8 mouse cellular contexts compared by ENCODE assay signal in genomic region chr11:120149510-120150200, GRCm38 (mm10). TPM values are rescaled to one million over a fixed set of nuclear protein-coding genes. Genes with fewer than 3 reads are reported as not detected.
DNase-seq lines count a peak whose midpoint lies in the region; ATAC-seq and TF ChIP-seq lines count a peak whose summit lies in the region.

No protein-coding gene starts in this region.

- 49% methylated on average over 6 of the region's 6 CpGs for WGBS in embryonic facial prominence, embryonic 10.5 days
- 30% methylated on average over 6 of the region's 6 CpGs for WGBS in hindbrain, postnatal 0 days
- 40% methylated on average over 6 of the region's 6 CpGs for WGBS in midbrain, postnatal 0 days

- no peak for DNase-seq in left cerebral cortex, adult 2 months (ENCODE audit: extremely low spot score in 1 of 2, low spot score in 2 of 2)
- no peak for DNase-seq in left cerebral cortex, adult 18-20 months (ENCODE audit: low spot score in 2 of 2)
- DNase-seq in embryonic facial prominence, embryonic 10.5 days (ENCODE audit: low spot score): no peak
- DNase-seq in hindbrain, postnatal 0 days (ENCODE audit: low spot score): peak; percentile 46
- peak; percentile 34 for DNase-seq in midbrain, postnatal 0 days (ENCODE audit: low spot score)
- no peak for DNase-seq in adrenal gland, adult 18-20 months (ENCODE audit: low spot score in 2 of 2)
- DNase-seq in left cerebral cortex, postnatal 4 days: no peak
- no peak for DNase-seq in natural killer cell, adult 2 months (ENCODE audit: low spot score in 2 of 2)

- peak overlapping the region; percentile 69; the same call in 1 of the 2 replicates for H3K9ac ChIP-seq in hindbrain, postnatal 0 days (replicated peaks; ENCODE audit: low read length)
- H3K9ac ChIP-seq in midbrain, postnatal 0 days (replicated peaks; ENCODE audit: low read length, poor library complexity, severe bottlenecking): peak overlapping the region; percentile 81; the same call in 1 of the 2 replicates

- H3K4me3 ChIP-seq in left cerebral cortex, adult 2 months: peak overlapping the region; percentile 81; the same call in 1 of the 2 replicates
- H3K4me3 ChIP-seq in embryonic facial prominence, embryonic 10.5 days: peak overlapping the region; percentile 96
- peak overlapping the region; percentile 86 for H3K4me3 ChIP-seq in hindbrain, postnatal 0 days (ENCODE audit: low read length)
- H3K4me3 ChIP-seq in midbrain, postnatal 0 days (ENCODE audit: low read depth, low read length): peak overlapping the region; percentile 85

- TF ChIP-seq CTCF in left cerebral cortex, adult 2 months (IDR thresholded peaks at IDR 0.05): no peak
- TF ChIP-seq CTCF in hindbrain, postnatal 0 days (IDR thresholded peaks at IDR 0.05; ENCODE audit: low read depth): no peak
- no peak for TF ChIP-seq CTCF in midbrain, postnatal 0 days (IDR thresholded peaks at IDR 0.05)

- peaks cover 44% of the 10 kb centered on the region for H3K4me1 ChIP-seq in embryonic facial prominence, embryonic 10.5 days
- H3K4me1 ChIP-seq in hindbrain, postnatal 0 days (ENCODE audit: insufficient read depth, low read length): peaks cover 10% of the 10 kb centered on the region
- H3K4me1 ChIP-seq in midbrain, postnatal 0 days (ENCODE audit: insufficient read depth, low read length): peaks cover 5% of the 10 kb centered on the region; the same call in 1 of the 2 replicates

- H3K27ac ChIP-seq in left cerebral cortex, adult 2 months: no peak overlapping the region
- H3K27ac ChIP-seq in embryonic facial prominence, embryonic 10.5 days (replicated peaks): peak overlapping the region; percentile 87
- peak overlapping the region; percentile 73; the same call in 1 of the 2 replicates for H3K27ac ChIP-seq in hindbrain, postnatal 0 days
- H3K27ac ChIP-seq in midbrain, postnatal 0 days (ENCODE audit: low read depth, low read length): no peak overlapping the region

- H3K9me3 ChIP-seq in embryonic facial prominence, embryonic 10.5 days: no peaks in the 10 kb centered on the region
- H3K9me3 ChIP-seq in hindbrain, postnatal 0 days (ENCODE audit: low read length): no peaks in the 10 kb centered on the region
- no peaks in the 10 kb centered on the region for H3K9me3 ChIP-seq in midbrain, postnatal 0 days (ENCODE audit: low read length)

- H3K27me3 ChIP-seq in embryonic facial prominence, embryonic 10.5 days (replicated peaks; ENCODE audit: low read depth, poor library complexity, severe bottlenecking): no peaks in the 10 kb centered on the region
- H3K27me3 ChIP-seq in hindbrain, postnatal 0 days (ENCODE audit: insufficient read depth, low read length): no peaks in the 10 kb centered on the region
- H3K27me3 ChIP-seq in midbrain, postnatal 0 days (ENCODE audit: insufficient read depth, low read length): no peaks in the 10 kb centered on the region

- peaks cover 27% of the 10 kb centered on the region for H3K36me3 ChIP-seq in embryonic facial prominence, embryonic 10.5 days (replicated peaks)
- H3K36me3 ChIP-seq in hindbrain, postnatal 0 days (ENCODE audit: insufficient read depth, low read length): no peaks in the 10 kb centered on the region
- no peaks in the 10 kb centered on the region for H3K36me3 ChIP-seq in midbrain, postnatal 0 days (ENCODE audit: insufficient read depth, low read length)

- H3K4me2 ChIP-seq in hindbrain, postnatal 0 days (ENCODE audit: low read depth, low read length): peak overlapping the region; percentile 86
- H3K4me2 ChIP-seq in midbrain, postnatal 0 days (ENCODE audit: low read depth, low read length, poor library complexity, severe bottlenecking): peak overlapping the region; percentile 87

- intact Hi-C loops in left cerebral cortex, adult 2 months (cut with DNase I): no loop called here
- intact Hi-C loops in left cerebral cortex, postnatal 4 days (cut with DNase I): no loop called here

- ATAC-seq in hindbrain, postnatal 0 days: no peak
- ATAC-seq in midbrain, postnatal 0 days (ENCODE audit: low FRiP score): no peak

RNA-seq across cellular contexts. Expression of gene Slc38a10, which starts 1.5 kb away (rescaled TPM):
- 10 to 100 TPM; 81.0 to 82.4 TPM for total RNA-seq in left cerebral cortex, adult 2 months (2021)
- total RNA-seq in left cerebral cortex, adult 18-20 months (2021): 10 to 100 TPM; 82.6 to 83.9 TPM
- polyA plus RNA-seq in embryonic facial prominence, embryonic 10.5 days (2016; fragmentation: Nextera tagmentation; extraction: Ambion mirVana): 99.0 and 103 TPM in 2 replicates
- 167 and 178 TPM in 2 replicates for total RNA-seq in hindbrain, postnatal 0 days (2014; rRNA removed)
- polyA plus RNA-seq in hindbrain, postnatal 0 days (2015; fragmentation: Nextera tagmentation; extraction: Ambion mirVana): 95.9 and 101 TPM in 2 replicates
- total RNA-seq in midbrain, postnatal 0 days (2014; rRNA removed): 171 and 175 TPM in 2 replicates
- 108 and 111 TPM in 2 replicates for polyA plus RNA-seq in midbrain, postnatal 0 days (2015; fragmentation: Nextera tagmentation; extraction: Ambion mirVana)
- 100 to 1,000 TPM; 147 to 177 TPM for total RNA-seq in adrenal gland, adult 18-20 months (2021)
- 100 to 1,000 TPM; 113 to 119 TPM for total RNA-seq in left cerebral cortex, postnatal 4 days (2021)

RNA-seq across cellular contexts. Expression of gene Ndufaf8, which starts 50.9 kb away (rescaled TPM):
- 10 to 100 TPM; 33.7 to 38.6 TPM for total RNA-seq in left cerebral cortex, adult 2 months (2021)
- total RNA-seq in left cerebral cortex, adult 18-20 months (2021): 10 to 100 TPM; 41.5 to 43.4 TPM
- 82.0 and 87.7 TPM in 2 replicates for polyA plus RNA-seq in embryonic facial prominence, embryonic 10.5 days (2016; fragmentation: Nextera tagmentation; extraction: Ambion mirVana)
- 56.1 and 82.6 TPM in 2 replicates for total RNA-seq in hindbrain, postnatal 0 days (2014; rRNA removed)
- polyA plus RNA-seq in hindbrain, postnatal 0 days (2015; fragmentation: Nextera tagmentation; extraction: Ambion mirVana): 62.7 and 70.2 TPM in 2 replicates
- total RNA-seq in midbrain, postnatal 0 days (2014; rRNA removed): 32.9 and 64.8 TPM in 2 replicates
- 56.8 and 57.0 TPM in 2 replicates for polyA plus RNA-seq in midbrain, postnatal 0 days (2015; fragmentation: Nextera tagmentation; extraction: Ambion mirVana)
- 10 to 100 TPM; 54.9 to 62.9 TPM for total RNA-seq in adrenal gland, adult 18-20 months (2021)
- 10 to 100 TPM; 27.9 to 29.6 TPM for total RNA-seq in left cerebral cortex, postnatal 4 days (2021)

RNA-seq across cellular contexts. Expression of gene Tepsin, which starts 51.1 kb away (rescaled TPM):
- 10 to 100 TPM; 15.9 to 16.9 TPM for total RNA-seq in left cerebral cortex, adult 2 months (2021)
- 10 to 100 TPM; 14.8 TPM for total RNA-seq in left cerebral cortex, adult 18-20 months (2021)
- 20.2 and 21.4 TPM in 2 replicates for polyA plus RNA-seq in embryonic facial prominence, embryonic 10.5 days (2016; fragmentation: Nextera tagmentation; extraction: Ambion mirVana)
- total RNA-seq in hindbrain, postnatal 0 days (2014; rRNA removed): 30.6 and 31.6 TPM in 2 replicates
- polyA plus RNA-seq in hindbrain, postnatal 0 days (2015; fragmentation: Nextera tagmentation; extraction: Ambion mirVana): 13.8 and 14.8 TPM in 2 replicates
- 28.6 and 32.1 TPM in 2 replicates for total RNA-seq in midbrain, postnatal 0 days (2014; rRNA removed)
- 14.9 and 17.6 TPM in 2 replicates for polyA plus RNA-seq in midbrain, postnatal 0 days (2015; fragmentation: Nextera tagmentation; extraction: Ambion mirVana)
- total RNA-seq in adrenal gland, adult 18-20 months (2021): 10 to 100 TPM; 12.3 to 15.4 TPM
- 10 to 100 TPM; 18.9 to 19.5 TPM for total RNA-seq in left cerebral cortex, postnatal 4 days (2021)

Comparison
In these comparisons a context has a peak if more than half of its experiments do, and no peak if none do; other contexts are left out.
1. DNase-seq: peak in hindbrain, postnatal 0 days (single experiment) and midbrain, postnatal 0 days (single experiment); none in left cerebral cortex, adult 2 months (0 of 2), left cerebral cortex, adult 18-20 months (0 of 2), embryonic facial prominence, embryonic 10.5 days (single experiment), adrenal gland, adult 18-20 months (0 of 2), left cerebral cortex, postnatal 4 days (single experiment) and natural killer cell, adult 2 months (0 of 2).
2. H3K27ac ChIP-seq: peak in embryonic facial prominence, embryonic 10.5 days (single experiment) and hindbrain, postnatal 0 days (single experiment); none in left cerebral cortex, adult 2 months (single experiment) and midbrain, postnatal 0 days (single experiment).
3. Peak in every context shown above with its lines, with median percentiles within 50 percentile points of each other: H3K4me3 ChIP-seq.